Mouse (Mus musculus): ENCODE results near the gene Ppfia2. TPM values are rescaled to one million over a fixed set of nuclear protein-coding genes. Genes with fewer than 3 reads are reported as not detected.

Gene Ppfia2
- total RNA-seq (2021) = 100 to 1,000 TPM in 1 of 2 experiments, 10 to 100 TPM in 1; 89.5 to 100 TPM

GRCm38 (mm10) chr10:106469855-106470532, at the start of gene Ppfia2:
Ppfia2 (plus strand) TSS chr10:106470339.
- intact Hi-C loops (cut with DNase I) = loop anchor here (2.0 to 5.0 kb wide), 2 partner anchors 115 to 603 kb away; no protein-coding TSS in a partner anchor

GRCm38 (mm10) chr10:106468956-106469721, 1.0 kb upstream of the Ppfia2 start:
- DNase-seq (ENCODE audit: extremely low spot score in 1 of 2, low spot score in 2 of 2) = peak; percentile 65 to 78
- intact Hi-C loops (cut with DNase I) = no loop called here

More at GRCm38 (mm10) chr10:106469855-106470532, at the start of gene Ppfia2:
- peak; percentile 70 to 75 for DNase-seq (ENCODE audit: extremely low spot score in 1 of 2, low spot score in 2 of 2)

GRCm38 (mm10) chr10:106470533-106471205, 530 bp downstream of the Ppfia2 start:
- intact Hi-C loops (cut with DNase I) = loop anchor here (2.0 to 5.0 kb wide), 2 partner anchors 114 to 603 kb away; no protein-coding TSS in a partner anchor
- no peak for DNase-seq (ENCODE audit: extremely low spot score in 1 of 2, low spot score in 2 of 2)

GRCm38 (mm10) chr10:106509281-106510165, 39.4 kb downstream of the Ppfia2 start:
- DNase-seq (ENCODE audit: extremely low spot score in 1 of 2, low spot score in 2 of 2) = peak in 1 of 2 experiments; percentile 16
- intact Hi-C loops (cut with DNase I) = no loop called here

GRCm38 (mm10) chr10:106566036-106566435, 95.9 kb downstream of the Ppfia2 start:
- DNase-seq (ENCODE audit: extremely low spot score in 1 of 2, low spot score in 2 of 2) = no peak
- intact Hi-C loops (cut with DNase I) = no loop called here

- intact Hi-C loops (cut with DNase I) = loop anchor here (2.0 to 10.0 kb wide), 3 partner anchors 114 to 718 kb away; partner anchors contain the start of gene Ppfia2
These were observed 114.9 kb downstream of the Ppfia2 start for GRCm38 (mm10) chr10:106585026-106585425.

GRCm38 (mm10) chr10:106585476-106586080, 115.4 kb downstream of the Ppfia2 start:
- peak; percentile 18 to 49 for DNase-seq (ENCODE audit: extremely low spot score in 1 of 2, low spot score in 2 of 2)
- intact Hi-C loops (cut with DNase I) = loop anchor here (2.0 to 10.0 kb wide), 3 partner anchors 115 to 718 kb away; partner anchors contain the start of gene Ppfia2

More at GRCm38 (mm10) chr10:106585026-106585425, 114.9 kb downstream of the Ppfia2 start:
- DNase-seq (ENCODE audit: extremely low spot score in 1 of 2, low spot score in 2 of 2) = no peak

- intact Hi-C loops (cut with DNase I) = loop anchor here (5.0 to 10.0 kb wide), 2 partner anchors 183 to 721 kb away; no protein-coding TSS in a partner anchor
- no peak for DNase-seq (ENCODE audit: extremely low spot score in 1 of 2, low spot score in 2 of 2)
These were observed 117.7 kb downstream of the Ppfia2 start for GRCm38 (mm10) chr10:106587817-106588216.

- intact Hi-C loops (cut with DNase I) = no loop called here
- no peak for DNase-seq (ENCODE audit: extremely low spot score in 1 of 2, low spot score in 2 of 2)
These were observed 120.8 kb downstream of the Ppfia2 start for GRCm38 (mm10) chr10:106590944-106591343.

GRCm38 (mm10) chr10:106596976-106597375, 126.8 kb downstream of the Ppfia2 start:
- intact Hi-C loops (cut with DNase I) = no loop called here
- no peak for DNase-seq (ENCODE audit: extremely low spot score in 1 of 2, low spot score in 2 of 2)

- no peak for DNase-seq (ENCODE audit: extremely low spot score in 1 of 2, low spot score in 2 of 2)
- intact Hi-C loops (cut with DNase I) = no loop called here
These were observed 133.3 kb downstream of the Ppfia2 start for GRCm38 (mm10) chr10:106603319-106603898.

- DNase-seq (ENCODE audit: extremely low spot score in 1 of 2, low spot score in 2 of 2) = peak in 1 of 2 experiments; percentile 18
- intact Hi-C loops (cut with DNase I) = no loop called here
These were observed 139.2 kb downstream of the Ppfia2 start for GRCm38 (mm10) chr10:106609177-106609981.

- DNase-seq (ENCODE audit: extremely low spot score in 1 of 2, low spot score in 2 of 2) = no peak
- intact Hi-C loops (cut with DNase I) = loop anchor here (5.0 kb wide), 1 partner anchor 1092 kb away; no protein-coding TSS in a partner anchor
These were observed 140.1 kb downstream of the Ppfia2 start for GRCm38 (mm10) chr10:106610222-106610621.

- no peak for DNase-seq (ENCODE audit: extremely low spot score in 1 of 2, low spot score in 2 of 2)
- intact Hi-C loops (cut with DNase I) = no loop called here
These were observed 148.1 kb downstream of the Ppfia2 start for GRCm38 (mm10) chr10:106618194-106618593.

GRCm38 (mm10) chr10:106620952-106621351, 150.8 kb downstream of the Ppfia2 start:
- no peak for DNase-seq (ENCODE audit: extremely low spot score in 1 of 2, low spot score in 2 of 2)
- intact Hi-C loops (cut with DNase I) = no loop called here

- DNase-seq (ENCODE audit: extremely low spot score in 1 of 2, low spot score in 2 of 2) = no peak
- intact Hi-C loops (cut with DNase I) = no loop called here
These were observed 153.2 kb downstream of the Ppfia2 start for GRCm38 (mm10) chr10:106623342-106623741.
